Comparison of ENCODE assay signal across 28 mouse cellular contexts in genomic region chr1:53741742-53742458, GRCm38 (mm10). TPM values are rescaled to one million over a fixed set of nuclear protein-coding genes. Genes with fewer than 3 reads are reported as not detected.
A peak's percentile ranks its signal among the peaks of the same experiment; 100 is the strongest.
DNase-seq lines count a peak whose midpoint lies in the region; ATAC-seq and TF ChIP-seq lines count a peak whose summit lies in the region.
"Had no signal": no experiment of that assay in that cellular context is flagged by ENCODE, and none has a peak within 500 bp of the region (broad histone marks: within the 10 kb centered on the region; RNA-seq: fewer than 3 reads in every experiment).

No protein-coding gene starts in this region.

- peak; percentile 52 for ATAC-seq in megakaryocyte, adult 5-6 weeks (ENCODE audit: poor library complexity, severe bottlenecking)
- no peak for ATAC-seq in erythroid progenitor cell, adult 5-6 weeks (replicated peaks; ENCODE audit: low FRiP score, poor library complexity, severe bottlenecking)
- ATAC-seq: Patski had no signal

- no peak for TF ChIP-seq CTCF in layer of hippocampus, adult 2 months (conservative IDR thresholded peaks at IDR 0.05)

- no peak overlapping the region for H3K4me3 ChIP-seq in brown adipose tissue, adult 24 weeks (ENCODE audit: insufficient read depth, low read depth, low read length)
- no peak overlapping the region for H3K4me3 ChIP-seq in layer of hippocampus, adult 2 months
- H3K4me3 ChIP-seq: embryonic facial prominence, embryonic 12.5 days; embryonic facial prominence, embryonic 15.5 days; forebrain, embryonic 12.5 days; forebrain, embryonic 15.5 days; hindbrain, embryonic 12.5 days; hindbrain, embryonic 15.5 days had no signal

- H3K4me1 ChIP-seq in brown adipose tissue, adult 24 weeks (ENCODE audit: control insufficient read depth, insufficient read depth, insufficient read length, low read length) = no peaks in the 10 kb centered on the region
- H3K4me1 ChIP-seq: embryonic facial prominence, embryonic 12.5 days; embryonic facial prominence, embryonic 15.5 days; forebrain, embryonic 12.5 days; hindbrain, embryonic 12.5 days; hindbrain, embryonic 15.5 days had no signal

- H3K27ac ChIP-seq in brown adipose tissue, adult 24 weeks (replicated peaks; ENCODE audit: low read depth, low read length) = 0 out of 2 replicates have a peak overlapping the region, but pooled peaks have one; percentile 3
- H3K27ac ChIP-seq in layer of hippocampus, adult 2 months = no peak overlapping the region
- H3K27ac ChIP-seq: embryonic facial prominence, embryonic 12.5 days; embryonic facial prominence, embryonic 15.5 days; forebrain, embryonic 12.5 days; forebrain, embryonic 15.5 days; hindbrain, embryonic 12.5 days; hindbrain, embryonic 15.5 days had no signal

- DNase-seq in 416B (ENCODE audit: low read depth) (peak; percentile 60), NIH3T3 (ENCODE audit: low read depth) (peak; percentile 17)
- no peak for DNase-seq in layer of hippocampus, adult 2 months (ENCODE audit: low spot score in 2 of 2)
- DNase-seq in adrenal gland, adult 18-20 months (ENCODE audit: low spot score in 2 of 2) = no peak
- DNase-seq in kidney, postnatal 4 days = no peak
- DNase-seq: adrenal gland, adult 8-10 months; adrenal gland, postnatal 25 days; cerebellum, adult 11 months; cerebellum, adult 2 months; cerebellum, adult 9-11 months; cerebellum, postnatal 25 days; gastrocnemius, postnatal 10 days; gastrocnemius, postnatal 36 days; heart, adult 11 months had no signal

RNA-seq across cellular contexts. Expression of gene Dnah7a, which starts 35.3 kb away (rescaled TPM):
- polyA plus RNA-seq in brown adipose tissue, adult 24 weeks (2012; ENCODE audit: insufficient read depth, insufficient read length, missing spikeins) = not detected in 2 replicates
- total RNA-seq in megakaryocyte, adult 5-6 weeks (2015) = not detected in 2 replicates
- total RNA-seq in megakaryocyte, adult 5-6 weeks (2017) = not detected in 2 replicates
- 1 to 10 TPM; 4.2 to 5.2 TPM for total RNA-seq in layer of hippocampus, adult 2 months (2021)
- under 1 TPM; 0.42 to 0.66 TPM for total RNA-seq in adrenal gland, adult 18-20 months (2021)
- total RNA-seq in erythroid progenitor cell, adult 5-6 weeks (2015; ENCODE audit: low replicate concordance) = not detected in 2 replicates
- total RNA-seq in erythroid progenitor cell, adult 5-6 weeks (2017; ENCODE audit: low replicate concordance) = not detected in 2 replicates
- total RNA-seq: common myeloid progenitor, adult 5-6 weeks; gastrocnemius, adult 18-20 months; gastrocnemius, postnatal 36 days; heart, postnatal 25 days; hematopoietic stem cell, adult 5-6 weeks had no signal

RNA-seq across cellular contexts. Expression of gene Stk17b, which starts 43.1 kb away (rescaled TPM):
- polyA plus RNA-seq in brown adipose tissue, adult 24 weeks (2012; ENCODE audit: insufficient read depth, insufficient read length, missing spikeins) = 13.5 and 13.9 TPM in 2 replicates
- 160 and 166 TPM in 2 replicates for total RNA-seq in megakaryocyte, adult 5-6 weeks (2015)
- 131 and 147 TPM in 2 replicates for total RNA-seq in megakaryocyte, adult 5-6 weeks (2017)
- total RNA-seq in layer of hippocampus, adult 2 months (2021) = 1 to 10 TPM; 2.7 to 5.2 TPM
- 10 to 100 TPM; 13.3 to 17.6 TPM for total RNA-seq in adrenal gland, adult 18-20 months (2021)
- total RNA-seq in erythroid progenitor cell, adult 5-6 weeks (2015; ENCODE audit: low replicate concordance) = 62.7 and 91.0 TPM in 2 replicates
- 52.5 and 61.0 TPM in 2 replicates for total RNA-seq in erythroid progenitor cell, adult 5-6 weeks (2017; ENCODE audit: low replicate concordance)

Comparison
In these comparisons a context has a peak if more than half of its experiments do, and no peak if none do; other contexts are left out.
1. DNase-seq: peak in 416B (single experiment) and NIH3T3 (single experiment); none in layer of hippocampus, adult 2 months (0 of 2), adrenal gland, adult 18-20 months (0 of 2) and kidney, postnatal 4 days (0 of 2).